Mouse (Mus musculus) CH12F3 (cell line): Measurements from ENCODE around the gene Adgrl2.

ENCODE experiments used
- in situ Hi-C: fragments of 300-500 bp; cut with MboI; formaldehyde crosslinking; loops from 2 replicates; pipeline ENCODE4 v1.14.3; 2020; ENCODE audit warnings: low sequenced_read_pairs

Gene Adgrl2

GRCm38 (mm10) chr3:148990531-148991003 lies at the start of gene Adgrl2:
Adgrl2 (minus strand) TSS chr3:148990555.
- in situ Hi-C loops: no loop called here

- in situ Hi-C loops: no loop called here
Observed at GRCm38 (mm10) chr3:149038771-149039170, 48.4 kb upstream of the Adgrl2 start.

GRCm38 (mm10) chr3:149019925-149020324 lies 29.6 kb upstream of the Adgrl2 start:
- in situ Hi-C loops: no loop called here

- in situ Hi-C loops: no loop called here
Observed at GRCm38 (mm10) chr3:149009311-149009710, 19.0 kb upstream of the Adgrl2 start.

- in situ Hi-C loops: no loop called here
Observed at GRCm38 (mm10) chr3:149008634-149009023, 18.3 kb upstream of the Adgrl2 start.

GRCm38 (mm10) chr3:149007860-149008633 lies 17.7 kb upstream of the Adgrl2 start:
- in situ Hi-C loops: no loop called here

GRCm38 (mm10) chr3:149001364-149001763 lies 11.0 kb upstream of the Adgrl2 start:
- in situ Hi-C loops: no loop called here

GRCm38 (mm10) chr3:148998661-148999060 lies 8.3 kb upstream of the Adgrl2 start:
- in situ Hi-C loops: no loop called here

GRCm38 (mm10) chr3:148991056-148991455 lies 701 bp upstream of the Adgrl2 start:
- in situ Hi-C loops: no loop called here

- in situ Hi-C loops: no loop called here
Observed at GRCm38 (mm10) chr3:148989818-148990530, 381 bp downstream of the Adgrl2 start.

- in situ Hi-C loops: no loop called here
Observed at GRCm38 (mm10) chr3:148988996-148989817, 1.1 kb downstream of the Adgrl2 start.

- in situ Hi-C loops: no loop called here
Observed at GRCm38 (mm10) chr3:148988293-148988995, 1.9 kb downstream of the Adgrl2 start.

GRCm38 (mm10) chr3:148987591-148988292 lies 2.6 kb downstream of the Adgrl2 start:
- in situ Hi-C loops: no loop called here

GRCm38 (mm10) chr3:148986894-148987590 lies 3.3 kb downstream of the Adgrl2 start:
- in situ Hi-C loops: no loop called here

GRCm38 (mm10) chr3:148986296-148986893 lies 4.0 kb downstream of the Adgrl2 start:
- in situ Hi-C loops: no loop called here

GRCm38 (mm10) chr3:148984326-148984725 lies 6.0 kb downstream of the Adgrl2 start:
- in situ Hi-C loops: no loop called here

GRCm38 (mm10) chr3:148982370-148982769 lies 8.0 kb downstream of the Adgrl2 start:
- in situ Hi-C loops: no loop called here

- in situ Hi-C loops: no loop called here
Observed at GRCm38 (mm10) chr3:148981776-148982175, 8.6 kb downstream of the Adgrl2 start.

GRCm38 (mm10) chr3:148978541-148978940 lies 11.8 kb downstream of the Adgrl2 start:
- in situ Hi-C loops: no loop called here
